Mouse (Mus musculus): ENCODE results near the gene Mindy2.
A peak's percentile ranks its signal among the peaks of the same experiment; 100 is the strongest.

Mindy2 gene

GRCm38 (mm10) chr9:70657013-70657967, at the start of gene Mindy2:
TSS of gene Mindy2 (minus strand) at chr9:70657174.
- peak; percentile 98 for DNase-seq (ENCODE audit: low spot score)

DNA sequence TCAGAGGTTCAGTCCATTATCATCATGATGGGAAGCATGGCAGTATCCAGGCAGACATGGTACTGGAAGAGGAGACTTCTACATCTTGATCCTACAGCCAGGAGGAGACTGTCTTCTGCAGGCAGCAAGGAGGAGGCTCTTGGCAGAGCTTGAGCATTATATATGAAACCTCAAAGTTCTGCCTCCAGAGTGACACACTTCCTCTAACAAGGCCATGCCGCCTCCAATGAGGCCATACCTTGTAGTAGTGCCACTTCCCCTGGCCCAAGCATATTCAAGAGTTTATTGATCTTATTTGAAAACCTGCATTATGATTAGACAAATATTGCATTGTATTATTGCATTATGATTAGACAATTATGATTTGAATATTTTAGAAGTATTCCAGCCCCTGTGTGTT, 49.5 kb upstream of the Mindy2 start:
- DNase-seq (ENCODE audit: low spot score): no peak

DNA sequence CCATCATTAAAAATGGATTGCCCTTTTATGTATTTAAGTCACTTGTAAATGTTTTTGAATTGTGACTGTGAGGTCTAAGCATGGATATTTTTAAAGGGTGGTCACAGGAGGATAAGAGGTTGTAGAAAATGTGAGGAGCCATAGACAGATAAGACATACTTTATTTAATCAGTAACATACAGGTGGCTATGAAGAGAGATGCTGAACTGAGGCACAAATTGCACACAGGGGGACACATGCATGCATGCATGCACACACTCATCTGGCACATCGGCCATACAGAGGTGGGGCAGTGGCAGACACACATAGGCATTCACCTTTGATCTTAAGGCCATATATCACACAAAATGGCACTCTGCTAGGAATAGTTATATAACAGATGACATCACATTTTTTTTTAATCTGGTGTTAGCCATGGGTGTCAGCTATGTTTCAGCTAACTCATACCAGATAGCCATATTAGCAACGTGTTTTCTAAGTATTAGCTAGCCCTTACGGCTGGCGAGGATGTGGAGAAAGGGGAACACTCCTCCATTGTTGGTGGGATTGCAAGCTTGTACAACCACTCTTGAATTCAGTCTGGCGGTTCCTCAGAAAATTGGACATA, 46.7 kb upstream of the Mindy2 start:
- peak; percentile 12 for DNase-seq (ENCODE audit: low spot score)

DNA sequence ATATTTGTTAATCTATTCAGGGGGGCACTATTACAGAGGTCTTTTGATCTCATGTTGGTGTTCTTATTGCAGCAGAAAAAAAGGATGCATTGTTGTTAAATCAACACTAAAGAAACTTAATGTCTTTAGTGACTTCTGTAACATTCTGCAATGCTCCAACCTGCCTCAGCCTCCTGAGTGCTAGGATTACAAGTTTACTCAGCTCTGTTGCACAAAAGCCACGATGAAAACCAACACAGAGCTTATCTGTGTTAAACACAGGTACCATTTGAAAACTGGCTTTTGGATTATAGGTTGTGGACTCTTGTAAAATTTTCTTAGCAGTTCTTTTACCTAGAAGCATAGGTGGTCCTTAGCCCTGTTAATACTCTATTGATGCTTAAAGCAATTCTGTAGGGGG, 41.1 kb upstream of the Mindy2 start:
- DNase-seq (ENCODE audit: low spot score): no peak

DNA sequence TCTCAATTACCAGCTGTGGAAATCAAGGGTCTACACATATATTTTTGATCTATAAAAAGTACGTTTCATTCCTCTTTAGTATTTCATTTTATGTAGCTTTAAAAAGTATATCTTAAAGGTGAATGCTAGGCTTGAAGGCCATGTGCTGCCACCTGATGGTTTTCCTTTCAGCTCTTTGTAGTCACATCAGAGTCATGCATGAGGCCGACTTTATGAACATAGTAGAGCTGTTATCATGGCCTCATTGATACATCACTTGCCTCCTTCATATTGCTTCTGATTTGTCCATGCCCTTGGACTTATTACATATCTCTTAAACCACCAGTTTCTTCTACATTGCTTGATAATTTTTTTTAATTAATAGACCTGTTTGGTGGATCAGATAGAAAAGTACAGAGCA, 38.7 kb upstream of the Mindy2 start:
- no peak for DNase-seq (ENCODE audit: low spot score)

DNA sequence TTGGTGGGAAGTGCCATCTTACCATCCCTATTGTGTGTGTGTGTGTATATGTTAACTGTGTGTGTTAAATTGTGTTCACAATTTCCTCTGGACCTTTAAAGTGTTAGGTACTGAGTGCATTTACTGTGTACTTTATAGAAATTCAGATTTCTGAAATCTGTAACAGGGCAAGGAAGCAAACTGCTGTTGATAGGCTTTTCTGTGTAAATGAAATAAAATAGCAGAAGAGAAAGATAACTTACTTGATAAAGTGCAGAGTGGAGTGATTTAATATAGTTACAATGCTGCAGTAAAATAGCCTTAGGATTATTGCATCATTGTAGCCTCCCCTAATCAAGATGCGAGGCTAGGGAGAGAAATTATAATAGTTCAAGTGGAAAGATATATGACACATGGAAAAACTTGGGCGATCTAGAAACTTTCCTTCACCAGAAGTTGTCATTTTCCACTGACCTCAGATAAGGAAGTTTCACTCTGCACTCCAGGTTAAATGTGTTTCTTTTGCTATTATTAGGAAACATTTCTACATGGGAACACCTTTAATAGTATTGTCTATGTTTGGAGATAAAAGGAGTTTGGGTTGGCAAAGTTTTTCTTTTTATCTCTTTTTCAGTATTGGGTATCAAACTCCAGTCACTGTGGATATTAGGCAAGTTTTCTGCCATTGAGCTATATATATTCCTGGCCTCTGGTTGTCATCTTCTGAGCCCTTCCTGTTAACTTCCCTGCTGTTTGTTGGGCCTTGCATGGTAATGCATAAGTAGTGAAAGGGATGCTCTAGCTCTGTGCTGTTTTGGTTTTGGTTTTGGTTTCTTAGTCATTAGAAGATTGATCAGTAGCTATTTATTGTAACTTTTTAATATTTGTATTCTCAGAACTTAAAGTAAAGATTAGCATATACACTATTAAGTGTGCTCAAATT, 35.1 kb upstream of the Mindy2 start:
- no peak for DNase-seq (ENCODE audit: low spot score)

GRCm38 (mm10) chr9:70690579-70690978, 33.6 kb upstream of the Mindy2 start:
- no peak for DNase-seq (ENCODE audit: low spot score)

DNA sequence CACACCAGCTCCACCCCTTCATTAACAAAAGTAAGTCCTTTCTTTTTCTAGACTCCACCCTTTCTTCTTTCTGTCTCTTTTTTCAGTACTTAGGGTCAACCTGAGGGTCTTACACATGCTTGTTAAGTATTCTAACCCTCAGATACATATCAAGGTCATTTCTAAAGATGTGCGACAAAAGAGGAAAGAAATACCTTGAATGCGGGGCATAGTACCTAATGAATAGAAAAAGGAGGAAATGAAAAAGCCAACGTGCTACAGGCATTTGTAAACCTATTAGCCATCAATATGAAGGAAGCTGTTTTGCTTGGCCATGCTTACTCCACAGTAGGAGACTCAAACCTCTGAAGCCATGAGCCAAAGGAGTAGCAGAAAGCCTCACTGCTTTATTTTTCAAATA, 33.0 kb upstream of the Mindy2 start:
- no peak for DNase-seq (ENCODE audit: low spot score)

DNA sequence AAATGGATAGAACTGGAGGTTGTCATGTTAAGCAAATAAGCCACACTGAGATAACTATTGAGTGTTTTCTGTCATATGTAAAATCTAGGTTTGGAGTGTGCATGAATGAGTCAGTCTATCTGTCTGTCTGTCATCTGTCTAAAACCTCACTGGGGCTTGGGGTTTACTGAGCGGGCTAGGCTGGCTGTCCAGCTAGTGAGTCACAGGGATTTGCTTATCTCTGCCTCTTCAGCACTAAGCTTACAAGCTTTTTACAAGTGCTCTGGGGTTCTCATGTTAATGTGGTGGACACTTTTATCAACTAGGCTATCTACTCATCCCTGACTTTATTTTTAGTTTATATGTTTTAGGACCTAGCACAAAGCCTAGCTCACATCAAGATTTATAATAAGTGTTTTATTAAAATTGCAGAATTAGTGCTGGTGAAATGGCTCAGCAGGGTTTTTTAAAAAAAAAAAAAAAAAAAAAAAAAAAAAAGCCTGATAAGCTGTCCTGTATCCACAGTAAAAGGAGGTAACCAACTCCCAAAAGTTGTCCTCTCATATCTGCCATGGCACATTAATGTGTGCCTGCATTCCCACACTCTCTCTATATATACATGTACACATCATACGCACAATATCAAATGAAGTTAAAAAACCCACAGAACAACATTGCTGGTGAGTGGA, 31.5 kb upstream of the Mindy2 start:
- no peak for DNase-seq (ENCODE audit: low spot score)

GRCm38 (mm10) chr9:70682202-70682601, 25.2 kb upstream of the Mindy2 start:
- DNase-seq (ENCODE audit: low spot score): no peak

DNA sequence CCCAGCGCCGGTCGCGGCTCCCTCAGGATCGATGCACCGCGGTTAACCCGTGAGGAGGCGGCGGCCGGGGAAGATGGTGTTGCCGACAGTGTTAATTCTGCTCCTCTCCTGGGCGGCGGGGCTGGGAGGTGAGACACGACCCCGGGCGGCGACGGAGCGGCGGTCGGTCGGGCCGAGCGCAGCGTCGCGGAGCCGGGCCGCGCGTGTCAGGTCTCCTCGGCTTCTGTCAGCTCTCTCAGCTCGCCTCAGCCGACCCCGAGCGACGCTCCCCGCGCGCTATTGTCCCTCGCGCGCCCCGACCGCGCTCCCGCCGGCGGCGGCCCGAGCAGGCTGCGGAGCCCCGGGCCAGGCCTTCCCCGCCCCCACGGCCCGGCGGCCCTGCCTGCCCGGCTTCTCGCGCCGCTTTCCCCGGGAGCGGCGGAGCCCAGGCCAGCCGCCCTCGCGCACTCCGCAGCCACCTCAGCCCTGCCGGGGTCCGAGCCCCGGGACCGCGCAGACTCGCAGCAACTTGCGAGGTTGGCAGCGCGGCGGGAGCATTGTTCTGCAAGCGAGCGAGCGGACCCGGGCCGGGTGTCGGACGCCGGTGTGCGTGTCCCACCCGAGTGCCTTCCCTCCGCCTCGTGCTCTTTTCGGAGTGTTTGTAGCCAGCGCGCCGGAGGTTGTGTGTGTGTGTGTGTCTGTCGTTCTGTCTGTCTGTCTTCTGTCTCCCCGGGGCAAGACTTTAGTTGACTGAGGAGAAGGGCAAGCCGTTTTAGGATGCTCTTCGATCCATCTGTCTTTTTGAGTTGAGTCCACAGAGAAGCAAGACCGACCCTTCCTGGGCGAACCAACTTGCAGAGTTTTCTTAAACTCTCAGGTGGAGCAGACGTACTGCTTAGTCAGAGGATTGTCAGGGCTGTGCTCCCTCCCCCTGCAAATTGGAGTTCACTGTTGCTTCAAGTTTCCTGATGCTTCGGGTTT, 22.4 kb upstream of the Mindy2 start:
- DNase-seq (ENCODE audit: low spot score): peak; percentile 56

DNA sequence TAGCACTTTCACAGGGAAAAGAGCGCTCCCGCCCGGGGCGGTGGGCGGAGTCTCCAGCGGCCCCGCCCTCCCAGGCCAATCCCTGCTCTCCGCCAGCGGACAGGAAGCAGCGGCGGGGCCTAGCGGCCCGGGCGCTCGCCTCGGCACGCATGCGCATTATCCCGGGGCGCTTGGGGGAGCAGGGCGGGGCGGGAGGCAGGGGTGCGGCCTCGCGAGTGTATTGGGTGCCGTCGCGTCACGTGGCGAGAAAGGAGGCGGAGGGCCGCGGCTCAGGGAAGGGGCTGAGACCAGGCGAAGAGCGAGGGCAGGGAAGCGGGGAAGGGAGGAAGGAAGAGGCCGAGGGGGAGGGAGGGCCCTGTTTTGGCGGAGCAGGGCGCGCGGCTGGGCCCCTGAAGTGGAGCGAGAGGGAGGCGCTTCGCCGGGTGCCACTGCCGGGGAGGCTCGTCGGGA, 21.7 kb upstream of the Mindy2 start, which contains the start of gene Adam10:
Adam10 (plus strand) TSS at position 316 of the 450 bp plus-strand sequence.
- peak; percentile 97 for DNase-seq (ENCODE audit: low spot score)

- DNase-seq (ENCODE audit: low spot score): no peak
Observed at GRCm38 (mm10) chr9:70675961-70676360, 19.0 kb upstream of the Mindy2 start.

DNA sequence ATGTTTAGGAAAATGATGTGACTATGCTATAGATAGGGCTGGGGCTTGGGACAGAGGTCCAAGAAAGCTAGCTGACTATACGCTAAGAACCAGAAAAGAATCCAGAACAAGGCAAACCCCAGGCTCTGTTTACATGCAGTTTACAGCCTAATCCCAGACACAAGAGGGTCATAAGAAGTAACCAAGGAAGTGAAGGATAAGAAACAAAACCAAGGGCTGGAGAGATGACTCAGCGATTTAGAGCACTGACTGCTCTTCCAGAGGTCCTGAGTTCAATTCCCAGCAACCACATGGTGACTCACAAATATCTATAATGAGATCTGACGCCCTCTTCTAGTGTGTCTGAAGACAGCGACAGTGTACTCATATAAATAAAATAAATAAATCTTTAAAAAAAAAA, 18.1 kb upstream of the Mindy2 start:
- DNase-seq (ENCODE audit: low spot score): no peak

GRCm38 (mm10) chr9:70673656-70674055, 16.7 kb upstream of the Mindy2 start:
- no peak for DNase-seq (ENCODE audit: low spot score)

DNA sequence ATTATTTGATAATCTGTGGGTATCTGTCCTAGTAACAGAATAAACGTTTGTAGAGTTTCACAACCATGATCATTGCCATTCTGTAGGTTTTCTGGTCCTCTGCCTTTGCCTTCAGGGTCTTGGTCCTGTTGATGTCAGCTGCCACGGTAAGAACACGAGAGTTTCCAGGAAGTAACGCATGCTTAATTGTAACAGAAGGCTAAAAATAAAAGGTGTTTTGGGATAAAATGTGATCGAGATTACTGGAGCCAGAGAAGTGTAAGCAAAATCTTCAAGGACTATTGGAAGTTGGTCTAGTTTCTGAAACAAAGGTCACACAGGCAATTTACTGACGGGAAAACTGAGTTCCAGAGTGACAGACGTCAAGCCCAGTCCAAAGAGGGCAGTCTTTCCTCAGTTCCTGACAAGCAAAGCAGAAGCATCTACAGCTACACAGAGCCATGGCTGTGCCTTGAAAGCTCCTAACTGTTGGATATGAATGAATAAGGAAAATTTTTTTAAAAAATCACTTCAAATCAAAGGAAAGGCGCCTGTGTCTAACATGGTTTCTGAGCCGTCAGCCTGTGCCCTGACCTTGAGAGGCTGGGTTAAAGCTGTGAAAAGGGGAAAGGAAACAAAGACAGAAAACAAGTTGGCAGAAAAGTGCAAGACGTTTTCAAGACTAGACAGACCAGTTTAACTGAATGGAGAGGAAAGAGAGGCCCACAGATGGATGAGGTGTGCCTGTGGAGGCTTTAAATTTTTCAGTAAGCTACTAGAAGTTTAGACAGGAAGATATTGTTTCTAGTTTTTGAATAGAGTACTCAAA, 15.0 kb upstream of the Mindy2 start:
- no peak for DNase-seq (ENCODE audit: low spot score)

DNA sequence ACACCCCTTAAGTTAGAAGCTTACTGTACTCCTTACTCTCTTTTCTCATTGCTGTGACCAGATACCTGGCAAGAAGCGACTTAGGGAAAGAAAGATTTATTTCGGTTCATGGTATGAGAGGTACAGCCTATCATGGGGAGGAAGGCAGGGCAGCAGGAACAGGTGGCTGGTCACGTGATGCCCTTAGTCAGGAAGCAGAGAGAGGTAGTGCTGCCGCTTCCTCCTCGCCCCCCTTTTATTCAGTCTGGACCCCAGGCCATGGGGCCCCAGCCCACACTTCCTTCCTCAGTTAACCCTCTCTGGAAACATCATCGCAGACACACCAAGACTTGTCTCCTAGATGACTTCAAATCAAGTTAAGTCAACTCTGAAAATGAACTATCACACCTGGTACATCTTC, 14.3 kb upstream of the Mindy2 start:
- peak; percentile 41 for DNase-seq (ENCODE audit: low spot score)

GRCm38 (mm10) chr9:70670381-70670780, 13.4 kb upstream of the Mindy2 start:
- DNase-seq (ENCODE audit: low spot score): no peak

- DNase-seq (ENCODE audit: low spot score): peak; percentile 52
Observed at GRCm38 (mm10) chr9:70669197-70669596, 12.2 kb upstream of the Mindy2 start.

DNA sequence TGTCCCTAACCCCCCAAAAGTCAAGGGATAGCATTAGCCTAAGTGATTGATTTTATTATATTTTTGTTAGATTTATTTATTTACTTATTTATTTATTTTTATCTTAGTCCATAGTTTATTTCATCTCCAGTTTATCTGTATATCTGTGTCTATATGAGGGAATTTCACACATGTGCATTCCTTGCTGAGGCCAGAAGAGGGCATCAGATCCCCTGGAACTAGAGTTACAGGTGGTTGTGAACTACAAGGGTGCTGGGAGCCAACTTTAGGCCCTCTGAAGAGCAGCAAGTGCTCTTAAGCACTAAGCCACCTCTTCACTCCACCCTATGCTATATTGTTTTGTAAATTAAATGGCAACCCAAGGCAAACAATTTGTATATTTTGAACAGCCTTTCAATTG, 11.1 kb upstream of the Mindy2 start:
- no peak for DNase-seq (ENCODE audit: low spot score)

All from spleen, adult 12 weeks (tissue).